ENCODE assay signal across 8 mouse cellular contexts in the genomic region with DNA sequence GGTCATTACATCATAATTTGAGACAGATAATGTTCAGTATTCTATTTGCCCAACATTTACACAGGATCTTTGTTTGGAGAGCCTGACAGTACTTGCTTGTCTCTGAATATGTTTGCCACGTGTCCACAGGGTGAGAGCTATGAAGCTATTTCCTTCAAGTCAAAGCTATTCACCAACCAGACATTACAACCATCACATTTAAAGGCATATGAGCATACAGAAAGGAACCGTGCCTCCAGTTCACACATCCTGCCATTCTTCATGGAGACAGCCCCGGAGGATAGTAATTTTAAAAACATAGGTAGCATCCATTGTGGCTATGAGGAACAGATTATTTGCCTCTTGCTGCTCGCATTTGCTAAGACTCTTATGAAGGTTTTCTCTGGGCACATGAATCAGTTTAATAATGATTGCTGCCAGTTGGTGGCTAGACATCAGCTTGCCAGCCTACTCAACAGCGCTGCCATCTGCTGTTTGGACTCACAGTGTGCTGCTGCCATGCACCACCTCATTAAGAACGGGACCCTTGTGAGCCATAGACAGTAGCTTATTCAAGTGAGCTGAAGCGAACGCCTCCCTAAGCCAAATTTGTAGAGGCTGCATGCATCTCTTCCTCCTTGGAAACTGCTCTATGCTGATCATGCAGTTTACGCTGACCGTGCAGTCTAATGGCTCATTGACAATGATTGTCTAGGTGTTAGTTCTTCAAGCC.
A peak's percentile ranks its signal among the peaks of the same experiment; 100 is the strongest.
DNase-seq lines count a peak whose midpoint lies in the region; ATAC-seq lines count a peak whose summit lies in the region.

No protein-coding gene starts in this region.

- H3K9ac ChIP-seq in kidney, embryonic 16.5 days (replicated peaks; ENCODE audit: low read length) = no peak overlapping the region
- no peak overlapping the region for H3K9ac ChIP-seq in kidney, embryonic 14.5 days (ENCODE audit: low read depth, low read length)

- no peak overlapping the region for H3K27ac ChIP-seq in kidney, embryonic 16.5 days (ENCODE audit: low read length)
- no peak overlapping the region for H3K27ac ChIP-seq in kidney, embryonic 14.5 days (ENCODE audit: low read depth, low read length)

- peak; percentile 57; the same call in 1 of the 2 replicates for ATAC-seq in kidney, embryonic 16.5 days (ENCODE audit: low FRiP score, low TSS enrichment)
- ATAC-seq in kidney, embryonic 14.5 days (ENCODE audit: low FRiP score, low TSS enrichment) = no peak
- peak; percentile 89 for ATAC-seq in common myeloid progenitor, adult 5-6 weeks (replicated peaks; ENCODE audit: low read depth, poor library complexity, severe bottlenecking)

- peak; percentile 72 for DNase-seq in Muller cell, postnatal 12 days (ENCODE audit: inconsistent ontology term)
- peak; percentile 82 for DNase-seq in layer of hippocampus, adult 11-12 months (ENCODE audit: low spot score)
- peak; percentile 14 for DNase-seq in naive thymus-derived CD4-positive, alpha-beta T cell, adult 2 months (ENCODE audit: low read depth)
- DNase-seq in spleen, postnatal 14 days (ENCODE audit: low spot score in 2 of 2) = no peak
- DNase-seq in gastrocnemius, postnatal 4 days (ENCODE audit: low spot score in 2 of 2) = no peak

- no peak overlapping the region for H3K4me2 ChIP-seq in kidney, embryonic 16.5 days (replicated peaks; ENCODE audit: low read depth, low read length)
- H3K4me2 ChIP-seq in kidney, embryonic 14.5 days (replicated peaks; ENCODE audit: low read depth, low read length) = no peak overlapping the region

- no peaks in the 10 kb centered on the region for H3K9me3 ChIP-seq in kidney, embryonic 16.5 days (ENCODE audit: low read length)
- H3K9me3 ChIP-seq in kidney, embryonic 14.5 days (ENCODE audit: control insufficient read depth, low read length) = no peaks in the 10 kb centered on the region

- H3K36me3 ChIP-seq in kidney, embryonic 16.5 days (ENCODE audit: insufficient read depth, low read length) = no peaks in the 10 kb centered on the region
- H3K36me3 ChIP-seq in kidney, embryonic 14.5 days (ENCODE audit: control insufficient read depth, insufficient read depth, low read length) = no peaks in the 10 kb centered on the region

- no peaks in the 10 kb centered on the region for H3K4me1 ChIP-seq in kidney, embryonic 16.5 days (ENCODE audit: insufficient read depth, low read length)
- no peaks in the 10 kb centered on the region for H3K4me1 ChIP-seq in kidney, embryonic 14.5 days (ENCODE audit: control insufficient read depth, insufficient read depth, low read length)

- no peak overlapping the region for H3K4me3 ChIP-seq in kidney, embryonic 16.5 days (ENCODE audit: low read length)
- no peak overlapping the region for H3K4me3 ChIP-seq in kidney, embryonic 14.5 days (ENCODE audit: low read length)

- no peaks in the 10 kb centered on the region for H3K27me3 ChIP-seq in kidney, embryonic 16.5 days (ENCODE audit: insufficient read depth, low read length)
- no peaks in the 10 kb centered on the region for H3K27me3 ChIP-seq in kidney, embryonic 14.5 days (ENCODE audit: control insufficient read depth, insufficient read depth, low read length)

- 66% methylated on average over 10 of the region's 10 CpGs for WGBS in kidney, embryonic 16.5 days
- 68% methylated on average over 10 of the region's 10 CpGs for WGBS in kidney, embryonic 14.5 days

Comparison
In these comparisons a context has a peak if more than half of its experiments do, and no peak if none do; other contexts are left out.
1. DNase-seq: peak in Muller cell, postnatal 12 days (single experiment), layer of hippocampus, adult 11-12 months (single experiment) and naive thymus-derived CD4-positive, alpha-beta T cell, adult 2 months (single experiment); none in spleen, postnatal 14 days (0 of 2) and gastrocnemius, postnatal 4 days (0 of 2).